Mouse (Mus musculus) ovary, postnatal 10 days (tissue): ENCODE measurements around the gene Osbpl8.
A peak's percentile ranks its signal among the peaks of the same experiment; 100 is the strongest.
"Not testable (repeated sequence)": the region's sequence is repeated elsewhere in the genome, so short reads cannot be mapped to it uniquely, and the experiment has no call there.

Experiments
- DNase-seq: peaks from one replicate; pipeline ENCODE4 v3.0.0; 2022; ENCODE audit warnings: low spot score

The Osbpl8 gene

GRCm38 (mm10) chr10:111185574-111186269, 21.2 kb downstream of the Osbpl8 start:
- DNase-seq, result no peak

- DNase-seq, result no peak
Measured at GRCm38 (mm10) chr10:111189022-111189555, 24.5 kb downstream of the Osbpl8 start.

- no peak for DNase-seq
Measured at GRCm38 (mm10) chr10:111190110-111190795, 25.7 kb downstream of the Osbpl8 start.

- no peak for DNase-seq
Measured at GRCm38 (mm10) chr10:111193536-111193935, 29.0 kb downstream of the Osbpl8 start.

GRCm38 (mm10) chr10:111196191-111196590, 31.6 kb downstream of the Osbpl8 start:
- no peak for DNase-seq

GRCm38 (mm10) chr10:111198705-111199104, 34.2 kb downstream of the Osbpl8 start:
- DNase-seq, result not testable (repeated sequence)

- no peak for DNase-seq
Measured at GRCm38 (mm10) chr10:111201120-111201519, 36.6 kb downstream of the Osbpl8 start.

- DNase-seq, result no peak
Measured at GRCm38 (mm10) chr10:111201666-111202065, 37.1 kb downstream of the Osbpl8 start.

GRCm38 (mm10) chr10:111204089-111204488, 39.5 kb downstream of the Osbpl8 start:
- DNase-seq, result no peak

- no peak for DNase-seq
Measured at GRCm38 (mm10) chr10:111205421-111205820, 40.9 kb downstream of the Osbpl8 start.

- no peak for DNase-seq
Measured at GRCm38 (mm10) chr10:111207386-111207785, 42.8 kb downstream of the Osbpl8 start.

- no peak for DNase-seq
Measured at GRCm38 (mm10) chr10:111214084-111214483, 49.5 kb downstream of the Osbpl8 start.

- no peak for DNase-seq
Measured at GRCm38 (mm10) chr10:111214696-111215095, 50.1 kb downstream of the Osbpl8 start.

- no peak for DNase-seq
Measured at GRCm38 (mm10) chr10:111215572-111215971, 51.0 kb downstream of the Osbpl8 start.

- DNase-seq, result no peak
Measured at GRCm38 (mm10) chr10:111216111-111216510, 51.6 kb downstream of the Osbpl8 start.

GRCm38 (mm10) chr10:111222535-111222934, 58.0 kb downstream of the Osbpl8 start:
- no peak for DNase-seq

GRCm38 (mm10) chr10:111223218-111223830, 58.8 kb downstream of the Osbpl8 start:
- no peak for DNase-seq

GRCm38 (mm10) chr10:111224696-111225095, 60.1 kb downstream of the Osbpl8 start:
- no peak for DNase-seq

- DNase-seq, result peak; percentile 90
Measured at GRCm38 (mm10) chr10:111226508-111226907, 62.0 kb downstream of the Osbpl8 start.

- DNase-seq, result not testable (repeated sequence)
Measured at GRCm38 (mm10) chr10:111232237-111232636, 67.7 kb downstream of the Osbpl8 start.

GRCm38 (mm10) chr10:111233476-111234130, 69.1 kb downstream of the Osbpl8 start:
- no peak for DNase-seq
